Mouse (Mus musculus) gastrocnemius, adult 18-20 months (tissue): Measurements from ENCODE around the gene Gm14434. TPM values are rescaled to one million over a fixed set of nuclear protein-coding genes. Genes with fewer than 3 reads are reported as not detected.
"Not testable (repeated sequence)": the region's sequence is repeated elsewhere in the genome, so short reads cannot be mapped to it uniquely, and the experiment has no call there.

Experiments used
- DNase-seq: peaks from one replicate; pipeline ENCODE4 v3.0.0; 2021; ENCODE audit warnings: low spot score
- long read RNA-seq, 2 experiments: library from polyadenylated mRNA; stranded (forward); transcript quantifications; one replicate each; pipeline ENCODE4 v2.0.0; 2021
- total RNA-seq, 2 experiments: library from RNA; stranded (reverse); gene quantifications; 2 replicates each; pipeline ENCODE4 v1.2.3; 2021

Gm14434 gene
- total RNA-seq, result not detected
- long read RNA-seq, experiment 1, partial matches to known transcripts, result 0 of 1 reads
- long read RNA-seq, experiment 1, other reads (novel, unspliced or antisense), result 0 of 1 reads
- long read RNA-seq, experiment 2, partial matches to known transcripts, result 0 of 2 reads
- long read RNA-seq, experiment 2, other reads (novel, unspliced or antisense), result 1 of 2 reads

DNA sequence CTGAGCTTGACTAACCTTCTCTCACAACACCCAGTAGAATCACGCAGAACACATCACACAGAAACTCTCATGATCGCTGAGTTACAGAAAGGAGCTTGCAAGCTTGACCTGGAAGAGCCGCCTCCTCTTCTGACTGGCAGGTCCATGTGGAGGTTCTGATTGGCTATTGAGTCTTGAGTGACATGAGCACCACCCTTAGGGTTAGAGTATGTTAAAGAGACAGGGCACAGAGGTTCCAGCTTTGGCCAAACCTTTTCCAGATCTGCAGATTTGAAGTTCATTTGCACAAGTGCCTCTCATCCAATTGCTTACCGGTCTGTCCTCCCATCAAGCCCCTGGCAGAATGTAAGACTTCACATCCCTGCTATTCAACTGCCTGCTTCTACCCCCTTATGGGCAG is at the start of gene Gm14434:
TSS of gene Gm14434 (minus strand) at position 101 of the 400 bp plus-strand sequence.
- not testable (repeated sequence) for DNase-seq

GRCm38 (mm10) chr2:176520756-176521155 is 34.2 kb upstream of the Gm14434 start, which contains the start of gene Zfp967:
Gene Zfp967, plus strand, starts transcription at chr2:176521056.
- DNase-seq, result not testable (repeated sequence)

DNA sequence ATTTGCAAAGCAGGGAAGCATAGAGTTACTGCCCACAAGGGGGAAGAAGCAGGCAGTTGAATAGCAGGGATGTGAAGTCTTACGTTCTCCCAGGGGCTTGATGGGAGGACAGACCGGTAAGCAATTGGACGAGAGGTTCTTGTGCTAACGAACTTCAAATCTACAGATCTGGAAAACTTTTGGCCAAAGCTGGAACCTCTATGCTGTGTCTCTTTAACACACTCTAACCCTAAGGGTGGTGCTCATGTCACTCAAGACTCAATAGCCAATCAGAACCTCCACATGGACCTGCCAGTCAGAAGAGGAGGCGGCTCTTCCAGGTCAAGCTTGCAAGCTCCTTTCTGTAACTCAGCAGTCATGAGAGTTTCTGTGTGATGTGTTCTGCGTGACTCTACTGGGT is 63.3 kb downstream of the Gm14434 start, which contains the start of gene Gm14435:
TSS of gene Gm14435 (plus strand) at position 301 of the 400 bp plus-strand sequence.
- not testable (repeated sequence) for DNase-seq

Other genes starting within 250 kb of the Gm14434 start
- not detected for gene Gm11009, start 167.3 kb downstream of the Gm14434 start, total RNA-seq
- gene Gm14435, start 63.2 kb downstream of the Gm14434 start, total RNA-seq, result 1 to 10 TPM; 7.7 to 8.2 TPM
- not detected for gene Zfp967, start 34.3 kb upstream of the Gm14434 start, total RNA-seq
- not detected for gene Gm14308, start 149.6 kb upstream of the Gm14434 start, total RNA-seq
- 10 to 100 TPM; 11.1 to 13.7 TPM for gene Zfp973, start 183.7 kb upstream of the Gm14434 start, total RNA-seq
- gene Gm14305, start 221.5 kb upstream of the Gm14434 start, total RNA-seq, result 1 to 10 TPM; 7.6 to 9.2 TPM